Mouse (Mus musculus) effector memory CD4-positive, alpha-beta T cell, adult 5 months (primary cell): Measurements from ENCODE around the gene Vmn2r47. TPM values are rescaled to one million over a fixed set of nuclear protein-coding genes. Genes with fewer than 3 reads are reported as not detected.

Experiments used
- polyA plus RNA-seq: library from polyadenylated mRNA; unstranded; fragments of 100-300 nt; shearing (Covaris generic); gene quantifications from one replicate; pipeline ENCODE4 v1.2.1, GENCODE M21; 2017

Gene Vmn2r47
- polyA plus RNA-seq, result not detected

DNA sequence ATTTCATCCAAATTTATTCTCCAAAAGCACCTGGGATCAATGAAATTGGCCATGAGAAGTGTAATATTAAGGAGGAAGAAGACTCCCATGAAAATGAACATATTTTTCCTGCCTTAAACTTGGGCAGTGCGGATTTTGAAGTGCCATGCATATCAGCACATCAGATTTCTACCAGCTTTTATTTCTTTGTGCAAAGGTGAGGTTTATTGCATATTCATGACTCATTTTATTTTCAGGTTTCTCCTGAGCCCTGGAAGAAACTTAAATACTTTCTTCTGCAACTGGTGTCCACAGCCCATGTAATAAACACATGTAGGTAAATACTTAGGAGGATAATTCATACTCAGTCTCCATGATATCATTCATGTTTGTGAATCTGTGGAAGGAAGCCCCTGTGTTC, at the start of gene Vmn2r47:
Gene Vmn2r47, minus strand, starts transcription at position 101 of the 400 bp plus-strand sequence.

DNA sequence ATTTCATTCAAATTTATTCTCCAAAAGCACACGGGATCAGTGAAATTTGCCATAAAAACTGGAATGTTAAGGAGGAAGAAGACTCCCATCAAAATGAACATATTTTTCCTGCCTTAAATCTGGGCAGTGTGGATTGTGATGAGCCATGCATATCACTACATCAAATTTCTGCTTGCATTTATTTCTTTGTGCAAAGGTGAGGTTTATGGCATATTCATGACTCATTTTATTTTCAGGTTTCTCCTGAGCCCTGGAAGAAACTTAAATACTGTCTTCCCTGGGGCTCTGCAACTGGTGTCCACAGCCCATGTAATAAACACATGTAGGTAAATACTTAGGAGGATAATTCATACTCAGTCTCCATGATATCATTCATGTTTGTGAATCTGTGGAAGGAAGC, 70.7 kb downstream of the Vmn2r47 start, which contains the start of gene Vmn2r46:
Gene Vmn2r46, minus strand, starts transcription at position 101 of the 400 bp plus-strand sequence.

Other genes starting within 250 kb of the Vmn2r47 start
- gene Vmn2r46, start 70.8 kb downstream of the Vmn2r47 start, polyA plus RNA-seq, result not detected
- not detected for gene Vmn2r48, start 112.3 kb upstream of the Vmn2r47 start, polyA plus RNA-seq
- gene Vmn2r49, start 150.9 kb upstream of the Vmn2r47 start, polyA plus RNA-seq, result not detected
- gene Vmn2r50, start 212.0 kb upstream of the Vmn2r47 start, polyA plus RNA-seq, result not detected